Mouse (Mus musculus): ENCODE data around the gene Sox6. TPM values are rescaled to one million over a fixed set of nuclear protein-coding genes. Genes with fewer than 3 reads are reported as not detected.

Sox6 gene
- polyA plus RNA-seq, 1 experiment from 2014 or later = 20.9 TPM

GRCm38 (mm10) chr7:115952235-115952634 is 86.4 kb downstream of the Sox6 start:
- Histone ChIP-seq H3K9ac (ENCODE audit: low read length) (no peak overlapping the region), H3K27ac (ENCODE audit: low read length) (no peak overlapping the region), H3K27me3 (ENCODE audit: control insufficient read depth, insufficient read depth, low read depth, low read length) (no peaks in the 10 kb centered on the region), H3K4me1 (replicated peaks; ENCODE audit: control insufficient read depth, insufficient read depth, low read length) (no peaks in the 10 kb centered on the region), H3K36me3 (ENCODE audit: control insufficient read depth, insufficient read depth, low read length) (no peaks in the 10 kb centered on the region), H3K4me2 (ENCODE audit: low read depth, low read length) (no peak overlapping the region), H3K9me3 (ENCODE audit: control insufficient read depth, low read length) (no peaks in the 10 kb centered on the region), H3K4me3 (ENCODE audit: low read length) (no peak overlapping the region)
- no peak for ATAC-seq (ENCODE audit: low read depth)
- WGBS = 51% methylated on average over 3 of the region's 3 CpGs

- Histone ChIP-seq H3K27ac (ENCODE audit: low read length) (no peak overlapping the region), H3K9me3 (ENCODE audit: control insufficient read depth, low read length) (no peaks in the 10 kb centered on the region), H3K4me2 (ENCODE audit: low read depth, low read length) (no peak overlapping the region), H3K9ac (ENCODE audit: low read length) (no peak overlapping the region), H3K36me3 (ENCODE audit: control insufficient read depth, insufficient read depth, low read length) (no peaks in the 10 kb centered on the region), H3K27me3 (ENCODE audit: control insufficient read depth, insufficient read depth, low read depth, low read length) (no peaks in the 10 kb centered on the region), H3K4me3 (ENCODE audit: low read length) (no peak overlapping the region), H3K4me1 (replicated peaks; ENCODE audit: control insufficient read depth, insufficient read depth, low read length) (no peaks in the 10 kb centered on the region)
- WGBS = 74% methylated on average over 4 of the region's 4 CpGs
- no peak for ATAC-seq (ENCODE audit: low read depth)
Observed at GRCm38 (mm10) chr7:115951689-115952088, 86.9 kb downstream of the Sox6 start.

GRCm38 (mm10) chr7:115947916-115948315 is 90.7 kb downstream of the Sox6 start:
- H3K9ac ChIP-seq (ENCODE audit: low read length) = no peak overlapping the region
- WGBS = 64% methylated on average over 2 of the region's 2 CpGs

GRCm38 (mm10) chr7:115946559-115946958 is 92.0 kb downstream of the Sox6 start:
- WGBS = 93% methylated on average over 12 of the region's 12 CpGs
- no peaks in the 10 kb centered on the region for H3K9me3 ChIP-seq (ENCODE audit: control insufficient read depth, low read length)
- no peak overlapping the region for H3K27ac ChIP-seq (ENCODE audit: low read length)
- H3K9ac ChIP-seq (ENCODE audit: low read length) = no peak overlapping the region
- H3K4me2 ChIP-seq (ENCODE audit: low read depth, low read length) = no peak overlapping the region
- H3K36me3 ChIP-seq (ENCODE audit: control insufficient read depth, insufficient read depth, low read length) = no peaks in the 10 kb centered on the region; the same call in 1 of the 2 replicates
- ATAC-seq (ENCODE audit: low read depth) = no peak
- H3K27me3 ChIP-seq (ENCODE audit: control insufficient read depth, insufficient read depth, low read depth, low read length) = no peaks in the 10 kb centered on the region
- H3K4me1 ChIP-seq (replicated peaks; ENCODE audit: control insufficient read depth, insufficient read depth, low read length) = no peaks in the 10 kb centered on the region
- no peak overlapping the region for H3K4me3 ChIP-seq (ENCODE audit: low read length)

More at GRCm38 (mm10) chr7:115947916-115948315, 90.7 kb downstream of the Sox6 start:
- Histone ChIP-seq H3K36me3 (ENCODE audit: control insufficient read depth, insufficient read depth, low read length) (no peaks in the 10 kb centered on the region), H3K4me3 (ENCODE audit: low read length) (no peak overlapping the region), H3K27me3 (ENCODE audit: control insufficient read depth, insufficient read depth, low read depth, low read length) (no peaks in the 10 kb centered on the region), H3K4me2 (ENCODE audit: low read depth, low read length) (no peak overlapping the region), H3K9me3 (ENCODE audit: control insufficient read depth, low read length) (no peaks in the 10 kb centered on the region), H3K4me1 (replicated peaks; ENCODE audit: control insufficient read depth, insufficient read depth, low read length) (no peaks in the 10 kb centered on the region), H3K27ac (ENCODE audit: low read length) (no peak overlapping the region)
- ATAC-seq (ENCODE audit: low read depth) = no peak

GRCm38 (mm10) chr7:115945516-115945915 is 93.1 kb downstream of the Sox6 start:
- Histone ChIP-seq H3K27ac (ENCODE audit: low read length) (no peak overlapping the region), H3K4me1 (replicated peaks; ENCODE audit: control insufficient read depth, insufficient read depth, low read length) (no peaks in the 10 kb centered on the region), H3K4me3 (ENCODE audit: low read length) (no peak overlapping the region), H3K9me3 (ENCODE audit: control insufficient read depth, low read length) (no peaks in the 10 kb centered on the region), H3K27me3 (ENCODE audit: control insufficient read depth, insufficient read depth, low read depth, low read length) (no peaks in the 10 kb centered on the region), H3K9ac (ENCODE audit: low read length) (no peak overlapping the region), H3K4me2 (ENCODE audit: low read depth, low read length) (no peak overlapping the region), H3K36me3 (ENCODE audit: control insufficient read depth, insufficient read depth, low read length) (no peaks in the 10 kb centered on the region; the same call in 1 of the 2 replicates)
- no peak for ATAC-seq (ENCODE audit: low read depth)
- 68% methylated on average over 4 of the region's 4 CpGs for WGBS

- Histone ChIP-seq H3K4me3 (ENCODE audit: low read length) (no peak overlapping the region), H3K9ac (ENCODE audit: low read length) (no peak overlapping the region), H3K4me1 (replicated peaks; ENCODE audit: control insufficient read depth, insufficient read depth, low read length) (no peaks in the 10 kb centered on the region), H3K9me3 (ENCODE audit: control insufficient read depth, low read length) (no peaks in the 10 kb centered on the region), H3K4me2 (ENCODE audit: low read depth, low read length) (peak overlapping the region; percentile 27; the same call in 1 of the 2 replicates), H3K36me3 (ENCODE audit: control insufficient read depth, insufficient read depth, low read length) (no peaks in the 10 kb centered on the region; the same call in 1 of the 2 replicates), H3K27me3 (ENCODE audit: control insufficient read depth, insufficient read depth, low read depth, low read length) (no peaks in the 10 kb centered on the region), H3K27ac (ENCODE audit: low read length) (peak overlapping the region; percentile 72)
- WGBS = 52% methylated on average over 5 of the region's 5 CpGs
- peak; percentile 86; the same call in 1 of the 2 replicates for ATAC-seq (ENCODE audit: low read depth)
Observed at GRCm38 (mm10) chr7:115944250-115944649, 94.3 kb downstream of the Sox6 start.

GRCm38 (mm10) chr7:115941766-115942165 is 96.8 kb downstream of the Sox6 start:
- Histone ChIP-seq H3K9ac (ENCODE audit: low read length) (no peak overlapping the region), H3K4me3 (ENCODE audit: low read length) (no peak overlapping the region), H3K27me3 (ENCODE audit: control insufficient read depth, insufficient read depth, low read depth, low read length) (no peaks in the 10 kb centered on the region), H3K4me2 (ENCODE audit: low read depth, low read length) (no peak overlapping the region), H3K9me3 (ENCODE audit: control insufficient read depth, low read length) (no peaks in the 10 kb centered on the region), H3K27ac (ENCODE audit: low read length) (no peak overlapping the region), H3K36me3 (ENCODE audit: control insufficient read depth, insufficient read depth, low read length) (no peaks in the 10 kb centered on the region; the same call in 1 of the 2 replicates), H3K4me1 (replicated peaks; ENCODE audit: control insufficient read depth, insufficient read depth, low read length) (no peaks in the 10 kb centered on the region)
- 42% methylated on average over 6 of the region's 6 CpGs for WGBS
- no peak for ATAC-seq (ENCODE audit: low read depth)

- Histone ChIP-seq H3K9ac (ENCODE audit: low read length) (no peak overlapping the region), H3K27me3 (ENCODE audit: control insufficient read depth, insufficient read depth, low read depth, low read length) (no peaks in the 10 kb centered on the region), H3K27ac (ENCODE audit: low read length) (no peak overlapping the region), H3K4me1 (replicated peaks; ENCODE audit: control insufficient read depth, insufficient read depth, low read length) (no peaks in the 10 kb centered on the region), H3K4me2 (ENCODE audit: low read depth, low read length) (no peak overlapping the region), H3K9me3 (ENCODE audit: control insufficient read depth, low read length) (no peaks in the 10 kb centered on the region), H3K4me3 (ENCODE audit: low read length) (no peak overlapping the region), H3K36me3 (ENCODE audit: control insufficient read depth, insufficient read depth, low read length) (no peaks in the 10 kb centered on the region; the same call in 1 of the 2 replicates)
- ATAC-seq (ENCODE audit: low read depth) = no peak
- WGBS = 83% methylated on average over 5 of the region's 5 CpGs
Observed at GRCm38 (mm10) chr7:115939292-115939691, 99.3 kb downstream of the Sox6 start.

- Histone ChIP-seq H3K27ac (ENCODE audit: low read length) (no peak overlapping the region), H3K4me1 (replicated peaks; ENCODE audit: control insufficient read depth, insufficient read depth, low read length) (no peaks in the 10 kb centered on the region), H3K9ac (ENCODE audit: low read length) (no peak overlapping the region), H3K36me3 (ENCODE audit: control insufficient read depth, insufficient read depth, low read length) (no peaks in the 10 kb centered on the region), H3K4me2 (ENCODE audit: low read depth, low read length) (no peak overlapping the region), H3K9me3 (ENCODE audit: control insufficient read depth, low read length) (no peaks in the 10 kb centered on the region), H3K27me3 (ENCODE audit: control insufficient read depth, insufficient read depth, low read depth, low read length) (no peaks in the 10 kb centered on the region), H3K4me3 (ENCODE audit: low read length) (no peak overlapping the region)
- ATAC-seq (ENCODE audit: low read depth) = no peak
- 55% methylated on average over 1 of the region's 1 CpGs for WGBS
Observed at GRCm38 (mm10) chr7:115936908-115937307, 101.7 kb downstream of the Sox6 start.

- Histone ChIP-seq H3K27me3 (ENCODE audit: control insufficient read depth, insufficient read depth, low read depth, low read length) (no peaks in the 10 kb centered on the region), H3K9ac (ENCODE audit: low read length) (no peak overlapping the region), H3K27ac (ENCODE audit: low read length) (no peak overlapping the region), H3K9me3 (ENCODE audit: control insufficient read depth, low read length) (no peaks in the 10 kb centered on the region), H3K36me3 (ENCODE audit: control insufficient read depth, insufficient read depth, low read length) (no peaks in the 10 kb centered on the region), H3K4me3 (ENCODE audit: low read length) (no peak overlapping the region), H3K4me1 (replicated peaks; ENCODE audit: control insufficient read depth, insufficient read depth, low read length) (no peaks in the 10 kb centered on the region), H3K4me2 (ENCODE audit: low read depth, low read length) (no peak overlapping the region)
- no peak for ATAC-seq (ENCODE audit: low read depth)
- 88% methylated on average over 1 of the region's 1 CpGs for WGBS
Observed at GRCm38 (mm10) chr7:115915338-115915737, 123.3 kb downstream of the Sox6 start.
